Mouse (Mus musculus): ENCODE measurements at regions not wholly inside any gene's neighbourhood (a gene's known extent, or its start where the extent isn't known, plus 50 kb on each side); places are given as distances from the start of the nearest gene placed in this dataset.

GRCm38 (mm10) chr12:27054411-27054810, 288.0 kb downstream of the Sox11 start:
- Histone ChIP-seq H3K36me3 (ENCODE audit: control insufficient read depth, insufficient read depth) (no peaks in the 10 kb centered on the region), H3K9me3 (replicated peaks; ENCODE audit: control insufficient read depth, low read length) (no peaks in the 10 kb centered on the region), H3K27ac (ENCODE audit: low read length) (no peak overlapping the region), H3K9ac (ENCODE audit: low read depth, low read length) (no peak overlapping the region), H3K4me2 (ENCODE audit: low read depth, low read length) (no peak overlapping the region), H3K27me3 (ENCODE audit: control insufficient read depth, insufficient read depth, low read depth, low read length) (no peaks in the 10 kb centered on the region), H3K4me1 (ENCODE audit: control insufficient read depth, low read depth, low read length) (no peaks in the 10 kb centered on the region), H3K4me3 (ENCODE audit: low read depth, low read length) (no peak overlapping the region)
- 66% methylated on average over 4 of the region's 4 CpGs for whole genome bisulfite sequencing (ENCODE audit: insufficient replicate concordance)
- no peak for ATAC-seq (ENCODE audit: low read depth)

DNA sequence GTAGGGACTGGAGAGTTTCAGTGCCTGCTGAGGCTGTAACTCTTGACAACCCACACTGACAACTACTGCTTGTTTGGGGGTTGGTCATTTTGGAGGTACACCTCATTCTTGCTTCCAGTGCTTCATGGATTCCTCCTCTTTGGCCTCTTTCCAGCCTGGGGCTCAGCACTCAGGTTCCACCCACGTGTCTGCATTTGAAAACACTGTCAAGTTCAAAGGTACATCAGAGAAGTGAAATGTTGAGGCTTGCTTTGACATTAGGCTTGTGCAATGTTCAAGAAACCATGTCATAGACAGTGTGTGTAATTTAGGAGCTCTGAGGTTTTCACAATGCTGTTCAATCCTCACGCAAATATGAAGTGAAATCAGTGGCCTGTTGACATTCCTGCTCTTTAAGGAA, 304.5 kb downstream of the Sox11 start:
- Histone ChIP-seq H3K36me3 (ENCODE audit: control insufficient read depth, insufficient read depth) (no peaks in the 10 kb centered on the region), H3K4me1 (ENCODE audit: control insufficient read depth, low read depth, low read length) (no peaks in the 10 kb centered on the region), H3K9me3 (replicated peaks; ENCODE audit: control insufficient read depth, low read length) (no peaks in the 10 kb centered on the region), H3K27me3 (ENCODE audit: control insufficient read depth, insufficient read depth, low read depth, low read length) (no peaks in the 10 kb centered on the region), H3K4me3 (ENCODE audit: low read depth, low read length) (no peak overlapping the region), H3K4me2 (ENCODE audit: low read depth, low read length) (no peak overlapping the region), H3K9ac (ENCODE audit: low read depth, low read length) (no peak overlapping the region), H3K27ac (ENCODE audit: low read length) (no peak overlapping the region)
- 26% methylated on average over 2 of the region's 2 CpGs for WGBS (ENCODE audit: insufficient replicate concordance)
- peak; percentile 81 for ATAC-seq (ENCODE audit: low read depth)

GRCm38 (mm10) chr12:27019751-27020150, 322.6 kb downstream of the Sox11 start:
- Histone ChIP-seq H3K9me3 (replicated peaks; ENCODE audit: control insufficient read depth, low read length) (no peaks in the 10 kb centered on the region), H3K9ac (ENCODE audit: low read depth, low read length) (no peak overlapping the region), H3K4me2 (ENCODE audit: low read depth, low read length) (no peak overlapping the region), H3K27ac (ENCODE audit: low read length) (no peak overlapping the region), H3K27me3 (ENCODE audit: control insufficient read depth, insufficient read depth, low read depth, low read length) (no peaks in the 10 kb centered on the region), H3K36me3 (ENCODE audit: control insufficient read depth, insufficient read depth) (no peaks in the 10 kb centered on the region), H3K4me3 (ENCODE audit: low read depth, low read length) (no peak overlapping the region), H3K4me1 (ENCODE audit: control insufficient read depth, low read depth, low read length) (no peaks in the 10 kb centered on the region)
- ATAC-seq (ENCODE audit: low read depth), result no peak
- 58% methylated on average over 4 of the region's 4 CpGs for WGBS (ENCODE audit: insufficient replicate concordance)

- 61% methylated on average over 7 of the region's 7 CpGs for WGBS (ENCODE audit: insufficient replicate concordance)
- Histone ChIP-seq H3K4me3 (ENCODE audit: low read depth, low read length) (no peak overlapping the region), H3K9me3 (replicated peaks; ENCODE audit: control insufficient read depth, low read length) (no peaks in the 10 kb centered on the region), H3K4me1 (ENCODE audit: control insufficient read depth, low read depth, low read length) (no peaks in the 10 kb centered on the region), H3K27ac (ENCODE audit: low read length) (no peak overlapping the region), H3K4me2 (ENCODE audit: low read depth, low read length) (no peak overlapping the region), H3K27me3 (ENCODE audit: control insufficient read depth, insufficient read depth, low read depth, low read length) (no peaks in the 10 kb centered on the region), H3K9ac (ENCODE audit: low read depth, low read length) (no peak overlapping the region), H3K36me3 (ENCODE audit: control insufficient read depth, insufficient read depth) (no peaks in the 10 kb centered on the region)
- ATAC-seq (ENCODE audit: low read depth), result no peak
Measured at GRCm38 (mm10) chr12:27018366-27018765, 324.0 kb downstream of the Sox11 start.

- Histone ChIP-seq H3K4me3 (ENCODE audit: low read depth, low read length) (no peak overlapping the region), H3K4me1 (ENCODE audit: control insufficient read depth, low read depth, low read length) (no peaks in the 10 kb centered on the region), H3K27ac (ENCODE audit: low read length) (no peak overlapping the region), H3K4me2 (ENCODE audit: low read depth, low read length) (no peak overlapping the region), H3K27me3 (ENCODE audit: control insufficient read depth, insufficient read depth, low read depth, low read length) (no peaks in the 10 kb centered on the region), H3K9ac (ENCODE audit: low read depth, low read length) (no peak overlapping the region), H3K9me3 (replicated peaks; ENCODE audit: control insufficient read depth, low read length) (no peaks in the 10 kb centered on the region), H3K36me3 (ENCODE audit: control insufficient read depth, insufficient read depth) (no peaks in the 10 kb centered on the region)
- ATAC-seq (ENCODE audit: low read depth), result no peak
Measured at GRCm38 (mm10) chr12:26999287-26999686, 343.1 kb downstream of the Sox11 start.

GRCm38 (mm10) chr12:26976284-26977065, 365.9 kb downstream of the Sox11 start:
- Histone ChIP-seq H3K36me3 (ENCODE audit: control insufficient read depth, insufficient read depth) (no peaks in the 10 kb centered on the region), H3K4me2 (ENCODE audit: low read depth, low read length) (no peak overlapping the region), H3K4me1 (ENCODE audit: control insufficient read depth, low read depth, low read length) (no peaks in the 10 kb centered on the region), H3K9ac (ENCODE audit: low read depth, low read length) (no peak overlapping the region), H3K27me3 (ENCODE audit: control insufficient read depth, insufficient read depth, low read depth, low read length) (no peaks in the 10 kb centered on the region), H3K9me3 (replicated peaks; ENCODE audit: control insufficient read depth, low read length) (no peaks in the 10 kb centered on the region), H3K4me3 (ENCODE audit: low read depth, low read length) (no peak overlapping the region), H3K27ac (ENCODE audit: low read length) (no peak overlapping the region)
- WGBS (ENCODE audit: insufficient replicate concordance), result 45% methylated on average over 8 of the region's 8 CpGs
- no peak for ATAC-seq (ENCODE audit: low read depth)

GRCm38 (mm10) chr12:26972495-26973113, 369.8 kb downstream of the Sox11 start:
- Histone ChIP-seq H3K4me2 (ENCODE audit: low read depth, low read length) (no peak overlapping the region), H3K4me3 (ENCODE audit: low read depth, low read length) (no peak overlapping the region), H3K36me3 (ENCODE audit: control insufficient read depth, insufficient read depth) (no peaks in the 10 kb centered on the region), H3K9ac (ENCODE audit: low read depth, low read length) (no peak overlapping the region), H3K4me1 (ENCODE audit: control insufficient read depth, low read depth, low read length) (no peaks in the 10 kb centered on the region), H3K27ac (ENCODE audit: low read length) (no peak overlapping the region), H3K9me3 (replicated peaks; ENCODE audit: control insufficient read depth, low read length) (no peaks in the 10 kb centered on the region), H3K27me3 (ENCODE audit: control insufficient read depth, insufficient read depth, low read depth, low read length) (no peaks in the 10 kb centered on the region)
- ATAC-seq (ENCODE audit: low read depth), result no peak
- 41% methylated on average over 4 of the region's 4 CpGs for WGBS (ENCODE audit: insufficient replicate concordance)

GRCm38 (mm10) chr12:26967018-26967737, 375.2 kb downstream of the Sox11 start:
- no peak overlapping the region for H3K9ac ChIP-seq (ENCODE audit: low read depth, low read length)
- H3K27ac ChIP-seq (ENCODE audit: low read length), result no peak overlapping the region
- H3K4me3 ChIP-seq (ENCODE audit: low read depth, low read length), result no peak overlapping the region
- no peaks in the 10 kb centered on the region for H3K36me3 ChIP-seq (ENCODE audit: control insufficient read depth, insufficient read depth)
- H3K4me1 ChIP-seq (ENCODE audit: control insufficient read depth, low read depth, low read length), result no peaks in the 10 kb centered on the region
- no peak for ATAC-seq (ENCODE audit: low read depth)
- 55% methylated on average over 16 of the region's 16 CpGs for WGBS (ENCODE audit: insufficient replicate concordance)
- no peaks in the 10 kb centered on the region for H3K9me3 ChIP-seq (replicated peaks; ENCODE audit: control insufficient read depth, low read length)
- H3K27me3 ChIP-seq (ENCODE audit: control insufficient read depth, insufficient read depth, low read depth, low read length), result no peaks in the 10 kb centered on the region
- H3K4me2 ChIP-seq (ENCODE audit: low read depth, low read length), result no peak overlapping the region

DNA sequence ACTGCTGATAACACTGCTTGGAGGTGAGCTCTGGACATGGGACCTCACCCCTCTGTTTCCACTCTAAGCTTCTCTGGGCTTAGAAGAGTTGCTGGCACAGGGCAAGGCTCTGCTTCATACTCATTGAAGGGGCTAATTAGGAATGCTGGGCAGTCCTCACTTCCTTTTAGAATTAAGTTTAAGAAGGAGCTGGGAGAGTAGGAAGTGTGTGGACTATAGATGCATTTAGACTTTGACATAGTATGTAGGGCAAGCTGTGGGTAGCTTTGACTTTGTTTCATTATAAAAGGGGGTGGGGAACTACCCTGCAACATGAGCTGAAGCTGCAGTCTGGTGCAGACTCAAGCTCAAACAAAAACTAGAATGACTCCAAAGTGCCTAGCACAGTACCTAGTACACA, 378.5 kb downstream of the Sox11 start:
- no peak overlapping the region for H3K4me2 ChIP-seq (ENCODE audit: low read depth, low read length)
- H3K4me3 ChIP-seq (ENCODE audit: low read depth, low read length), result no peak overlapping the region
- no peaks in the 10 kb centered on the region for H3K9me3 ChIP-seq (replicated peaks; ENCODE audit: control insufficient read depth, low read length)
- H3K36me3 ChIP-seq (ENCODE audit: control insufficient read depth, insufficient read depth), result no peaks in the 10 kb centered on the region
- no peak for ATAC-seq (ENCODE audit: low read depth)
- H3K27me3 ChIP-seq (ENCODE audit: control insufficient read depth, insufficient read depth, low read depth, low read length), result no peaks in the 10 kb centered on the region
- no peaks in the 10 kb centered on the region for H3K4me1 ChIP-seq (ENCODE audit: control insufficient read depth, low read depth, low read length)
- H3K27ac ChIP-seq (ENCODE audit: low read length), result no peak overlapping the region
- no peak overlapping the region for H3K9ac ChIP-seq (ENCODE audit: low read depth, low read length)
